Mouse (Mus musculus) frontal cortex, postnatal 14 days (tissue): Measurements from ENCODE around the gene Smco3.
"Not testable (repeated sequence)": the region's sequence is repeated elsewhere in the genome, so short reads cannot be mapped to it uniquely, and the experiment has no call there.

Source experiments
- DNase-seq, 2 experiments: peaks; one replicate each; pipeline ENCODE4 v3.0.0; 2022; ENCODE audit warnings: low spot score in 2 of 2

The Smco3 gene

GRCm38 (mm10) chr6:136835352-136835751, at the start of gene Smco3:
Gene Smco3, minus strand, starts transcription at chr6:136835452.
- DNase-seq, result no peak

GRCm38 (mm10) chr6:136884766-136885165, 49.5 kb upstream of the Smco3 start:
- not testable (repeated sequence) for DNase-seq

- no peak for DNase-seq
Observed at GRCm38 (mm10) chr6:136883961-136884360, 48.7 kb upstream of the Smco3 start.

- DNase-seq, result no peak
Observed at GRCm38 (mm10) chr6:136883431-136883915, 48.2 kb upstream of the Smco3 start.

- DNase-seq, result no peak
Observed at GRCm38 (mm10) chr6:136881678-136882077, 46.4 kb upstream of the Smco3 start.

- DNase-seq, result peak in 1 of 2 experiments; percentile 13
Observed at GRCm38 (mm10) chr6:136875670-136876069, 40.4 kb upstream of the Smco3 start, which contains the start of gene Mgp. Gene Mgp, minus strand, starts transcription at chr6:136875823.

- no peak for DNase-seq
Observed at GRCm38 (mm10) chr6:136874599-136874998, 39.3 kb upstream of the Smco3 start.

- no peak for DNase-seq
Observed at GRCm38 (mm10) chr6:136868921-136869320, 33.7 kb upstream of the Smco3 start.

GRCm38 (mm10) chr6:136866150-136866549, 30.9 kb upstream of the Smco3 start:
- no peak for DNase-seq

GRCm38 (mm10) chr6:136865360-136865759, 30.1 kb upstream of the Smco3 start:
- DNase-seq, result no peak

- no peak for DNase-seq
Observed at GRCm38 (mm10) chr6:136861020-136861419, 25.8 kb upstream of the Smco3 start.

GRCm38 (mm10) chr6:136858420-136858819, 23.2 kb upstream of the Smco3 start:
- no peak for DNase-seq

GRCm38 (mm10) chr6:136857873-136858260, 22.6 kb upstream of the Smco3 start:
- no peak for DNase-seq

- no peak for DNase-seq
Observed at GRCm38 (mm10) chr6:136857186-136857872, 22.1 kb upstream of the Smco3 start, which contains the start of gene Art4. Gene Art4, minus strand, starts transcription at chr6:136857733.

- DNase-seq, result no peak
Observed at GRCm38 (mm10) chr6:136856071-136856636, 20.9 kb upstream of the Smco3 start.

- no peak for DNase-seq
Observed at GRCm38 (mm10) chr6:136855183-136855582, 19.9 kb upstream of the Smco3 start.

- no peak for DNase-seq
Observed at GRCm38 (mm10) chr6:136854361-136854781, 19.1 kb upstream of the Smco3 start.

GRCm38 (mm10) chr6:136852762-136853161, 17.5 kb upstream of the Smco3 start:
- no peak for DNase-seq

- no peak for DNase-seq
Observed at GRCm38 (mm10) chr6:136852348-136852747, 17.1 kb upstream of the Smco3 start.

GRCm38 (mm10) chr6:136850267-136850666, 15.0 kb upstream of the Smco3 start:
- no peak for DNase-seq

GRCm38 (mm10) chr6:136848971-136849370, 13.7 kb upstream of the Smco3 start:
- no peak for DNase-seq

GRCm38 (mm10) chr6:136848399-136848798, 13.1 kb upstream of the Smco3 start:
- DNase-seq, result no peak

- DNase-seq, result no peak
Observed at GRCm38 (mm10) chr6:136847790-136848189, 12.5 kb upstream of the Smco3 start.
